Mouse (Mus musculus): ENCODE measurements around the gene Gm20403. TPM values are rescaled to one million over a fixed set of nuclear protein-coding genes. Genes with fewer than 3 reads are reported as not detected.

The Gm20403 gene
- total RNA-seq, 2 experiments from 2014 or later = not detected

DNA sequence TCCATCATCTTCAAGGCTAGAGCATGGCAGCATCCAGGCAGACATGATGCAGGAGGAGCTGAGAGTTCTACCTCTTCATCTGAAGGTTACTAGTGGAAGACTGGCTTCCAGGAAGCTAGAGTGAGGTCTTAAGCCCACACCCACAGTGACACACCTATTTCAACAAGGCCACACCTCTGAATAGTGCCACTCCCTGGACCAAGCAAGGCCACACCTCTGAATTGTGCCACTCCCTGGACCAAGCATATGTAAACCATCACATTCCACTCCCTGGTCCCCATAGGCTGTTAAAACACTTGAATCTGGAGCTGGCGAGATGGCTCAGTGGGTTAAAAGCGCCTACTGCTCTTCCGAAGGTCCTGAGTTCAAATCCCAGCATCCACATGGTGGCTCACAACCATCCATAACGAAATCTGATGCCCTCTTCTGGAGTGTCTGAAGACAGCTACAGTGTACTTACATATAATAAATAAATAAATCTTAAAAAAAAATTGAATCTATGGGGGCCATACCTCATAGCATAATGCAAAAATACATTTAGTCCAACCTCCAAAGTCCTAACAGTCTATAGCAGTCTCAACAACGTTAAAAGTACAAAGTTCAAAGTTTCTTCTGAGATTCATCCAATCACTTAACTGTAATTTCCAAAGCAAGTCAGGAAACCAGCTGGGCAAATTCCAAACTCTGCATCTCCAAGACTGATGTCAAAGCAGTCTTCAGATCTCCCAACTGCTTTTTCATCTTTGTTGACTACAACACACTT is 48.6 kb downstream of the Gm20403 start:
- 0 out of 2 replicates have a peak, but pooled peaks have one; percentile 64 for ATAC-seq (replicated peaks; ENCODE audit: low FRiP score, poor library complexity, severe bottlenecking)

Other genes with a start within 250 kb of the Gm20403 start
- gene Snx6, start 190.8 kb downstream of the Gm20403 start, total RNA-seq (2015; ENCODE audit: low replicate concordance) = 21.1 and 35.1 TPM in 2 replicates
- 17.7 and 24.2 TPM in 2 replicates for gene Snx6, start 190.8 kb downstream of the Gm20403 start, total RNA-seq (2017; ENCODE audit: low replicate concordance)
- 9.2 and 12.9 TPM in 2 replicates for gene Cfl2, start 123.7 kb downstream of the Gm20403 start, total RNA-seq (2015; ENCODE audit: low replicate concordance)
- gene Cfl2, start 123.7 kb downstream of the Gm20403 start, total RNA-seq (2017; ENCODE audit: low replicate concordance) = 8.2 and 8.5 TPM in 2 replicates
- 80.5 and 122 TPM in 2 replicates for gene Baz1a, start 27.8 kb upstream of the Gm20403 start, total RNA-seq (2015; ENCODE audit: low replicate concordance)
- gene Baz1a, start 27.8 kb upstream of the Gm20403 start, total RNA-seq (2017; ENCODE audit: low replicate concordance) = 52.7 and 55.5 TPM in 2 replicates
- gene 2700097O09Rik, start 93.6 kb upstream of the Gm20403 start, total RNA-seq (2015; ENCODE audit: low replicate concordance) = 30.0 and 31.1 TPM in 2 replicates
- gene 2700097O09Rik, start 93.6 kb upstream of the Gm20403 start, total RNA-seq (2017; ENCODE audit: low replicate concordance) = 9.1 and 9.9 TPM in 2 replicates
- 31.1 and 33.2 TPM in 2 replicates for gene Srp54a, start 93.7 kb upstream of the Gm20403 start, total RNA-seq (2015; ENCODE audit: low replicate concordance)
- 74.0 and 116 TPM in 2 replicates for gene Srp54a, start 93.7 kb upstream of the Gm20403 start, total RNA-seq (2017; ENCODE audit: low replicate concordance)
- gene Fam177a, start 137.9 kb upstream of the Gm20403 start, total RNA-seq (2015; ENCODE audit: low replicate concordance) = 6.9 TPM in 1 of 2 replicates, not detected in the other
- 5.6 and 7.1 TPM in 2 replicates for gene Fam177a, start 137.9 kb upstream of the Gm20403 start, total RNA-seq (2017; ENCODE audit: low replicate concordance)
- 8.6 and 11.5 TPM in 2 replicates for gene Srp54b, start 168.6 kb upstream of the Gm20403 start, total RNA-seq (2015; ENCODE audit: low replicate concordance)
- 50.8 and 61.3 TPM in 2 replicates for gene Srp54b, start 168.6 kb upstream of the Gm20403 start, total RNA-seq (2017; ENCODE audit: low replicate concordance)
- 7.9 and 9.0 TPM in 2 replicates for gene 1700047I17Rik2, start 213.1 kb upstream of the Gm20403 start, total RNA-seq (2015; ENCODE audit: low replicate concordance)
- 1.1 and 2.0 TPM in 2 replicates for gene 1700047I17Rik2, start 213.1 kb upstream of the Gm20403 start, total RNA-seq (2017; ENCODE audit: low replicate concordance)
- gene Srp54c, start 243.6 kb upstream of the Gm20403 start, total RNA-seq (2015; ENCODE audit: low replicate concordance) = 18.8 and 24.7 TPM in 2 replicates
- 29.8 and 35.9 TPM in 2 replicates for gene Srp54c, start 243.6 kb upstream of the Gm20403 start, total RNA-seq (2017; ENCODE audit: low replicate concordance)